Mouse (Mus musculus): Measurements from ENCODE around the gene Ipo4. TPM values are rescaled to one million over a fixed set of nuclear protein-coding genes. Genes with fewer than 3 reads are reported as not detected.
A peak's percentile ranks its signal among the peaks of the same experiment; 100 is the strongest.

The Ipo4 gene
- polyA plus RNA-seq, 1 experiment from 2014 or later, result 123 TPM

DNA sequence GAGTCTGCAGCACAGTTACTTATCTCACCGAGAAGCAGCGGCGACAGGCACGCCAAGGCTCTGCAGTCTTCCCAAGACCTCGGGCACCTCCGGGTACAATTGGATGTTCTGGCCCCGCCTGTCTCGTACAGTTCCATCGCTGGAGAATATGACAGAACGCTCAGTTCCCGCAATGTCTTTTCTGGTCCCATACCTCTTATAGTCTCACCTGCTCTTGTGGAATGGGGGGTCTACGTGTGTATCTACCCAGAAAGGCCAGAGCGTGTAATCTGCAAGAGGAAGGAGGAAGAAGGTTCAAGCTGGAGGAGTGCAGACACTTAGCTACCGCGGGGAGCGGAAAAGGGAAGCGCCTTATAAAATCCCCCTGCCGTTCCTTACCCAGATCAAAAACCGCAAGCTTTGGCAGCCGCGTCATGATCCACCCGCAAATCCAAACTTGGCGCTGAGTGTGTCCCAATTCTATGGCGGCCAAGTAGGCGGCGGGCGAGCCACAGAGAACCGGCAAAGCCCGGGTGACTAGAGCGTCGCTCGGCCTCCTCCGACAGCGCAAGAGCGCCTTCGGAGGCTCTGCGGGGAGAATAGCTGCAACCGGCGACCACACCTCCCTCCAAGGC is 24.3 kb upstream of the Ipo4 start, which contains the start of gene Mdp1:
Gene Mdp1, minus strand, starts transcription at position 549 of the 614 bp plus-strand sequence.
- ATAC-seq, result peak; percentile 96
- Histone ChIP-seq H3K4me2 (ENCODE audit: low read length) (peak within 1 kb of the TSS; percentile 67), H3K27ac (ENCODE audit: low read length) (peak within 1 kb of the TSS; percentile 60), H3K9ac (ENCODE audit: low read depth, low read length) (peak within 1 kb of the TSS; percentile 64), H3K9me3 (replicated peaks; ENCODE audit: control insufficient read depth, low read length, poor library complexity, severe bottlenecking) (no peaks in the 10 kb centered on the region), H3K4me3 (ENCODE audit: low read depth, low read length) (peak within 1 kb of the TSS; percentile 52), H3K36me3 (ENCODE audit: control insufficient read depth, insufficient read depth, low read length) (peaks cover 14% of the 10 kb centered on the region), H3K4me1 (ENCODE audit: control insufficient read depth, insufficient read depth, low read length) (peaks cover 10% of the 10 kb centered on the region), H3K27me3 (ENCODE audit: control insufficient read depth, insufficient read depth, low read depth, low read length) (no peaks in the 10 kb centered on the region)
- under 1% methylated on average over 38 of the region's 39 CpGs for WGBS

DNA sequence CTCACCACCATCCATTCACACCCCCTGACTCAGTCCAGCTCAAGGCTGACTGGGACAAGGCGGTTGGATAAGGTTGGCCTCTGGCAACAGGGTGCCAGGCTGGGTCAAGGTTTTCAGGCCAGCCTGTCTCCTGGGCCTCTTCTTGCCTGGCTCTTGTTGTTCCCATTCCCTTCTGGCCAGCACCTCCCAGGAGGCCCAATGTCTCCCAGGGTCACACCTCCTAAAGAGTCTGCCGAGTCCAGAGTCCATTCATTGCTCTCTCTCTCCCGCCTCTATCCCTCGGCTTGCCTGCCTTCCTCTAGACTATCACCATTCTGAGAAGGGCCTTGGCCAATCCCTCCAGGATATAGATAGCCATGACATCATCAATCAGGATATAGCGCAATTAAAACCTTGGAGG is 22.3 kb upstream of the Ipo4 start:
- WGBS, result 93% methylated on average over 5 of the region's 5 CpGs
- no peaks in the 10 kb centered on the region for H3K27me3 ChIP-seq (ENCODE audit: control insufficient read depth, insufficient read depth, low read depth, low read length)
- H3K4me2 ChIP-seq (ENCODE audit: low read length), result no peak overlapping the region
- no peak overlapping the region for H3K9ac ChIP-seq (ENCODE audit: low read depth, low read length)
- no peak for ATAC-seq
- H3K9me3 ChIP-seq (replicated peaks; ENCODE audit: control insufficient read depth, low read length, poor library complexity, severe bottlenecking), result no peaks in the 10 kb centered on the region
- peaks cover 10% of the 10 kb centered on the region for H3K4me1 ChIP-seq (ENCODE audit: control insufficient read depth, insufficient read depth, low read length)
- H3K36me3 ChIP-seq (ENCODE audit: control insufficient read depth, insufficient read depth, low read length), result peaks cover 9% of the 10 kb centered on the region
- no peak overlapping the region for H3K4me3 ChIP-seq (ENCODE audit: low read depth, low read length)
- H3K27ac ChIP-seq (ENCODE audit: low read length), result no peak overlapping the region

GRCm38 (mm10) chr14:55656935-55657334 is 21.2 kb upstream of the Ipo4 start:
- Histone ChIP-seq H3K36me3 (ENCODE audit: control insufficient read depth, insufficient read depth, low read length) (peaks cover 6% of the 10 kb centered on the region), H3K27ac (ENCODE audit: low read length) (no peak overlapping the region), H3K9me3 (replicated peaks; ENCODE audit: control insufficient read depth, low read length, poor library complexity, severe bottlenecking) (no peaks in the 10 kb centered on the region), H3K9ac (ENCODE audit: low read depth, low read length) (no peak overlapping the region), H3K4me3 (ENCODE audit: low read depth, low read length) (no peak overlapping the region), H3K27me3 (ENCODE audit: control insufficient read depth, insufficient read depth, low read depth, low read length) (no peaks in the 10 kb centered on the region), H3K4me1 (ENCODE audit: control insufficient read depth, insufficient read depth, low read length) (peaks cover 10% of the 10 kb centered on the region), H3K4me2 (ENCODE audit: low read length) (no peak overlapping the region)
- 87% methylated on average over 3 of the region's 3 CpGs for WGBS
- ATAC-seq, result no peak

DNA sequence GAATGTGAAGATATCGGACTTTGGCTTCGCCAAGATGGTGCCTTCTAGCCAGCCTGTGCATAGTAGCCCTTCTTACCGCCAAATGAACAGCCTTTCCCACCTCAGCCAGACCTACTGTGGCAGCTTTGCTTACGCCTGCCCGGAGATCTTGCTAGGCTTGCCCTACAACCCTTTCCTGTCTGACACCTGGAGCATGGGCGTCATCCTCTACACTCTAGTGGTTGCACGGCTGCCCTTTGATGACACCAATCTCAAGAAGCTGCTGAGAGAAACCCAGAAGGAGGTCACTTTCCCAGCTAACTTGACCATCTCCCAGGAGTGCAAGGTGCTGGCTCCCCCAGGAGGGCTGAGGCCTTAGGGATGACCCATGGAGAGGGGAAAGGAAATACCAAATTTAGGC is 15.8 kb upstream of the Ipo4 start:
- 89% methylated on average over 7 of the region's 7 CpGs for WGBS
- no peaks in the 10 kb centered on the region for H3K36me3 ChIP-seq (ENCODE audit: control insufficient read depth, insufficient read depth, low read length)

DNA sequence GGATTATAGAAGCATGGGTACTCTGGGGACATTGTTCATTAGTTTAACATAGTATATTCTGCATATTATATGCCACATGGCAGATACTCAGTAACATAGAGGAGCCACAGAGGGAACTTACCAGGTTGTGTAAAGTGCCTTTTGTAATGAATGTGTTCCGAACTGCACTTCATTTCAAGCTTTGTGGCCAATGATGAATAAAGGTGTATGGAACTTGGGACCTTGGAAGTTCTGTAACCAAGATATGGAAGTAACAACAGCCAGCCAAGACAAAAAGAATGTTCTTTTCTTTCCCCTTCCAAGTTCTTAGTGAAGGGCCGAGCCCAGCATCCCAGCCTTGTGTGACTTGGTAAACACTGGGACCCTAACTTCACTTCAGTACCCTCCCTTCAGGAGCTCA is 14.1 kb upstream of the Ipo4 start, which contains the start of gene Tssk4:
Gene Tssk4, plus strand, starts transcription at position 301 of the 400 bp plus-strand sequence.
- H3K4me3 ChIP-seq (ENCODE audit: low read depth, low read length), result no peak within 1 kb of the TSS
- no peak within 1 kb of the TSS for H3K9ac ChIP-seq (ENCODE audit: low read depth, low read length)
- peaks cover 1% of the 10 kb centered on the region; the same call in 1 of the 2 replicates for H3K4me1 ChIP-seq (ENCODE audit: control insufficient read depth, insufficient read depth, low read length)
- no peak within 1 kb of the TSS for H3K27ac ChIP-seq (ENCODE audit: low read length)
- no peak within 1 kb of the TSS for H3K4me2 ChIP-seq (ENCODE audit: low read length)
- no peak for ATAC-seq
- H3K36me3 ChIP-seq (ENCODE audit: control insufficient read depth, insufficient read depth, low read length), result no peaks in the 10 kb centered on the region
- WGBS, result 96% methylated on average over 2 of the region's 2 CpGs
- H3K27me3 ChIP-seq (ENCODE audit: control insufficient read depth, insufficient read depth, low read depth, low read length), result no peaks in the 10 kb centered on the region
- no peaks in the 10 kb centered on the region for H3K9me3 ChIP-seq (replicated peaks; ENCODE audit: control insufficient read depth, low read length, poor library complexity, severe bottlenecking)

More for the DNA sequence above, 15.8 kb upstream of the Ipo4 start:
- H3K4me2 ChIP-seq (ENCODE audit: low read length), result no peak overlapping the region
- no peak for ATAC-seq
- no peak overlapping the region for H3K27ac ChIP-seq (ENCODE audit: low read length)
- H3K9me3 ChIP-seq (replicated peaks; ENCODE audit: control insufficient read depth, low read length, poor library complexity, severe bottlenecking), result no peaks in the 10 kb centered on the region
- no peak overlapping the region for H3K4me3 ChIP-seq (ENCODE audit: low read depth, low read length)
- no peaks in the 10 kb centered on the region for H3K4me1 ChIP-seq (ENCODE audit: control insufficient read depth, insufficient read depth, low read length)
- no peaks in the 10 kb centered on the region for H3K27me3 ChIP-seq (ENCODE audit: control insufficient read depth, insufficient read depth, low read depth, low read length)
- no peak overlapping the region for H3K9ac ChIP-seq (ENCODE audit: low read depth, low read length)

DNA sequence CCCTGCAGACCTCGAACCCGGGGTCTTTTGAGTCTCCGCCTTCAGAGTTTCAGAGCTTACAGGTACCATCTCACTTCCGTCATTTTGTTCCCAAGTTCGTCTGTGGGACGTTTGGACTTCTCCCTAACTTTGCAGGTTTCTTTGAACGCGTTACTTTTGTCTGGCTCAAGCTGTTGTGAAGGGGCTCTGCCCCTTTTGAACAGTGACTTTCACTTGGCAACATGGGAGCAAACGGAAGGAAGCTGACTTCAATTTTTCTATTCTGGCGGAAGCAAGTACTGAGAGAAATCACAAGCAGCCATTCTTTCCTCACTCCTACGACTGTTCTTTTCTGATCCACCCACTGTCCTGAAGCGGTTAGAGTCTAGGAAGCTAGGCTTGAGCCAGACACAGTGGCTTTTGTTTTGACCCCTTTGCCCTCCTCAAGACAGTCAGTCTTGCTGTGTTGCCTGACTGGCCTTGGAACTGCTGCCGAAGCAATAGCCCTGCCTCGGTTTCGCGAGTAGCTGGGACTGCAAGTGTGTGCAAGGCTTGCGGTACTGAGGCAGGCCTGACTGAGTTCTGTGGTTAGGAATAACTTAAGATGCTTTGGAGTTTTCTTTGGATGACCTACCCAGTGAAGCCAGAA is 8.6 kb upstream of the Ipo4 start:
- Histone ChIP-seq H3K4me1 (ENCODE audit: control insufficient read depth, insufficient read depth, low read length) (peaks cover 16% of the 10 kb centered on the region), H3K27ac (ENCODE audit: low read length) (no peak overlapping the region), H3K4me2 (ENCODE audit: low read length) (peak overlapping the region; percentile 92), H3K36me3 (ENCODE audit: control insufficient read depth, insufficient read depth, low read length) (peaks cover 8% of the 10 kb centered on the region), H3K9ac (ENCODE audit: low read depth, low read length) (peak overlapping the region; percentile 92), H3K27me3 (ENCODE audit: control insufficient read depth, insufficient read depth, low read depth, low read length) (no peaks in the 10 kb centered on the region), H3K4me3 (ENCODE audit: low read depth, low read length) (peak overlapping the region; percentile 68), H3K9me3 (replicated peaks; ENCODE audit: control insufficient read depth, low read length, poor library complexity, severe bottlenecking) (no peaks in the 10 kb centered on the region)
- ATAC-seq, result no peak
- WGBS, result 33% methylated on average over 17 of the region's 17 CpGs

DNA sequence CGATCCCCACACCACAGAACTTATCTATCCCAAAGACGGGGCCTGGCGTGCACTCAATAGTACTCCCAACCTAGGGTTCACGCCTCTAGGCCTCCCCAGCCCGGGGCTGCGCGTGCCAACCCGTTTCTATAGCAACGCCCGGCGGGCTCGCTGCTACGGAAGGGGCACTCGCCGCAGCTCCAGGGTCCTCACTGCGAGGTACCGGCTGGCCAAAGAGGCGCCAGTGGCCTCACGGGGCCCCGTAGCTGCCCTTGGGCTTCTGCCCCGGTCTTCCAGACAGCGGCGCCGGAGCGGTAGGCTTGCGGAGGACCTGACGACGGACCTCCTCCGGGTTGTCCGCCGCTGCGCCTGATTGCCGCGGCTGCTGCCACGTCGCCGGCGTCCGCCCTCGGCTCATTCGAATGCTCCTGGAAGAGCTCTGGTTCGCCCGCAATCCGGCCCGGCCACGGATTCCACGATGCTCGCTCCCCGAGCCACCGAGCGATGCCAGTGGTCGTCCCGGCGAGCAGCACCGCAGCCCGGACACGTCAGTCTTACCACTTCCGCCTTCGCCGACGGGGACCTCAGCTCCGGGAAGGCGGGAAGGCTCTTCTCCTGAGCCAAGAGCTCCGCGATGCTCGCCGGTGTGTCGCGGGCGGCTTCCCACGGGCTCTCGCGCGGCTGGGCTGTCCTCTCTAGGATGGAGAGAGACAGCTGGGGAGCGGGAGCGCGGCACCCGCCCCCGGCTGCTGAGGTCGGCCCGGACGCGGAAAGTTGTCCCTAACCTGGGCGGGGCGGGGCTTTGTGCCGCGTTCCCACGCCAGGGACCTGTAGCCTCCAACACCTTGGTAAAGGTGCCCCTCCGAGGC is 7.5 kb upstream of the Ipo4 start, which contains the start of gene Tm9sf1:
Gene Tm9sf1, minus strand, starts transcription at position 747 of the 848 bp plus-strand sequence.
- peak; percentile 91 for ATAC-seq
- under 1% methylated on average over 76 of the region's 89 CpGs for WGBS

GRCm38 (mm10) chr14:55642679-55643059 is 6.9 kb upstream of the Ipo4 start:
- peaks cover 16% of the 10 kb centered on the region for H3K4me1 ChIP-seq (ENCODE audit: control insufficient read depth, insufficient read depth, low read length)
- H3K27ac ChIP-seq (ENCODE audit: low read length), result peak overlapping the region; percentile 96
- no peaks in the 10 kb centered on the region for H3K9me3 ChIP-seq (replicated peaks; ENCODE audit: control insufficient read depth, low read length, poor library complexity, severe bottlenecking)
- peak overlapping the region; percentile 92 for H3K9ac ChIP-seq (ENCODE audit: low read depth, low read length)
- peak; percentile 58 for ATAC-seq
- H3K4me2 ChIP-seq (ENCODE audit: low read length), result peak overlapping the region; percentile 92
- WGBS, result 24% methylated on average over 8 of the region's 8 CpGs
- H3K4me3 ChIP-seq (ENCODE audit: low read depth, low read length), result peak overlapping the region; percentile 68
- peaks cover 8% of the 10 kb centered on the region for H3K36me3 ChIP-seq (ENCODE audit: control insufficient read depth, insufficient read depth, low read length)
- no peaks in the 10 kb centered on the region for H3K27me3 ChIP-seq (ENCODE audit: control insufficient read depth, insufficient read depth, low read depth, low read length)

More for the DNA sequence above, 7.5 kb upstream of the Ipo4 start, which contains the start of gene Tm9sf1:
- H3K4me3 ChIP-seq (ENCODE audit: low read depth, low read length), result peak within 1 kb of the TSS; percentile 68
- peaks cover 8% of the 10 kb centered on the region for H3K36me3 ChIP-seq (ENCODE audit: control insufficient read depth, insufficient read depth, low read length)
- peak within 1 kb of the TSS; percentile 96 for H3K27ac ChIP-seq (ENCODE audit: low read length)
- peaks cover 16% of the 10 kb centered on the region for H3K4me1 ChIP-seq (ENCODE audit: control insufficient read depth, insufficient read depth, low read length)
- H3K9ac ChIP-seq (ENCODE audit: low read depth, low read length), result peak within 1 kb of the TSS; percentile 92
- no peaks in the 10 kb centered on the region for H3K9me3 ChIP-seq (replicated peaks; ENCODE audit: control insufficient read depth, low read length, poor library complexity, severe bottlenecking)
- H3K4me2 ChIP-seq (ENCODE audit: low read length), result peak within 1 kb of the TSS; percentile 92
- H3K27me3 ChIP-seq (ENCODE audit: control insufficient read depth, insufficient read depth, low read depth, low read length), result no peaks in the 10 kb centered on the region
